Mouse (Mus musculus) liver, embryonic 11.5 days (tissue): ENCODE results near the gene Mtf2. TPM values are rescaled to one million over a fixed set of nuclear protein-coding genes. Genes with fewer than 3 reads are reported as not detected.
A peak's percentile ranks its signal among the peaks of the same experiment; 100 is the strongest.

Source experiments
- ATAC-seq: fragments of 200-750 bp; cut with Nextera tagmentation; replicated peaks from 2 replicates; pipeline ENCODE4 v1.8.0; 2017; ENCODE audit warnings: moderate number of reproducible peaks, mild to moderate bottlenecking, moderate TSS enrichment, moderate library complexity; ENCODE audit not compliant: low FRiP score
- DNase-seq: peaks from one replicate; pipeline ENCODE4 v3.0.0-alpha.2; 2017; ENCODE audit warnings: low spot score
- H3K27ac ChIP-seq: fragments of 300-500 bp; sonication (generic); 2 replicates; pipeline ENCODE4 v1.5.1; 2014; ENCODE audit warnings: mild to moderate bottlenecking, low read depth, low read length, control low read depth
- H3K27me3 ChIP-seq: fragments of 300-500 bp; sonication (generic); replicated peaks from 2 replicates; pipeline ENCODE4 v1.6.1; 2014; ENCODE audit warnings: low read length, mixed read lengths; ENCODE audit not compliant: control insufficient read depth, insufficient read depth
- H3K36me3 ChIP-seq: fragments of 300-500 bp; sonication (generic); 2 replicates; pipeline ENCODE4 v1.6.1; 2014; ENCODE audit warnings: mild to moderate bottlenecking, low read length, moderate library complexity, mixed read lengths; ENCODE audit not compliant: control insufficient read depth, insufficient read depth
- H3K4me1 ChIP-seq: fragments of 300-500 bp; sonication (generic); replicated peaks from 2 replicates; pipeline ENCODE4 v1.6.1; 2014; ENCODE audit warnings: low read length, mixed read lengths; ENCODE audit not compliant: control insufficient read depth, insufficient read depth
- H3K4me2 ChIP-seq: fragments of 300-500 bp; sonication (generic); 2 replicates; pipeline ENCODE4 v1.6.1; 2014; ENCODE audit warnings: mild to moderate bottlenecking, control low read depth, moderate library complexity
- H3K4me3 ChIP-seq: fragments of 300-500 bp; sonication (generic); 2 replicates; pipeline ENCODE4 v1.5.1; 2014; ENCODE audit warnings: low read depth, low read length, control low read depth
- H3K9ac ChIP-seq: fragments of 300-500 bp; sonication (generic); 2 replicates; pipeline ENCODE4 v1.6.1; 2014; ENCODE audit warnings: low read depth, low read length, control low read depth
- H3K9me3 ChIP-seq: fragments of 300-500 bp; sonication (generic); 2 replicates; pipeline ENCODE4 v1.6.1; 2016; ENCODE audit warnings: low read length, inconsistent platforms, mixed read lengths; ENCODE audit not compliant: control insufficient read depth
- WGBS: fragments of 180-500 bp; shearing (Covaris S2); extraction: QIAGEN DNeasy Blood & Tissue Kit; methylation state at CpG from one replicate; pipeline ENCODE4 v1.1.7; 2014; 5-methylcytosine and 5-hydroxymethylcytosine counted together
- polyA plus RNA-seq: library from polyadenylated mRNA; unstranded; fragments of >200 nt; fragmentation: Nextera tagmentation; extraction: Ambion mirVana; gene quantifications from 2 replicates; pipeline ENCODE4 v1.2.1, GENCODE M21; 2014

Gene Mtf2
- polyA plus RNA-seq, 1 experiment from 2014 or later = 98.5 TPM

DNA sequence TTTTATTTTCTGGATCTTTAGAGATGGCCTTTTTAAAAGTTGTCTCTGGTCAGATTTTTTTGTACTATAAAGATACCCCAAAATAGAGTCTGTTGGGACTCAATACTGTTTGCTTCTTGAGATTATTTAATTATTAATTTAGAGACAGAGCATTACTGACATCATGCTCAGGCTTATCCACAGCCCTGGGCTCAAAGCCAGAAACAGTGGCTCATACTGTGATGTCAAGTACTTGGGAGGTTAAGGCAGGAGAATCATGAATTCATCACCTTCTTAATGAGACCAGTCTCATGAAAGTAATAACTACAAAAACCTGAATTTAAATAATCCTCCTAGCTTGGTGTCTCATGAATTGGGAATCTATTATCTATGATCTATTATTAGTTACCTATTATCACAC is 34.7 kb downstream of the Mtf2 start:
- H3K9ac ChIP-seq = no peak overlapping the region
- no peaks in the 10 kb centered on the region for H3K4me1 ChIP-seq
- peaks cover 19% of the 10 kb centered on the region; the same call in 1 of the 2 replicates for H3K36me3 ChIP-seq

DNA sequence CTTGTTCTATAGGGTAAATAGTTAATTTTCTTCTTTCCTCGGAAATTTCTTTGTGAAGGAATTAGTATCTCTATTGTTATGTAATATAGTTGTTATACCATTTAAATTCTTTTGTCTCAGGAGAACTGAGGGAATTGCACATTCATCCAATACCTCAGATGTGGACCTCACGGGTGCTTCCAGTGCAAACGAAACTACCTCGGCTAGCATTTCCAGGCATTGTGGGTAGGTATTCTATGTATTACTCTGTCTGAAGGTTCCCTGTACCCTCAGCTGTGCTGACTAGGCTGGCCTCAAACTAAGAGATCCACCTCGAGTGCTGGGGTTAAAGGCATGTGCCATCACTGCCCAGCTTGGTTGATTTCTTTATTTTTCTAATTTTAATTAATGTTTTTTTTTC is 38.8 kb downstream of the Mtf2 start:
- no peak for DNase-seq
- Histone ChIP-seq H3K4me3 (no peak overlapping the region), H3K9me3 (no peaks in the 10 kb centered on the region), H3K9ac (no peak overlapping the region), H3K27me3 (no peaks in the 10 kb centered on the region), H3K4me2 (no peak overlapping the region), H3K27ac (no peak overlapping the region), H3K4me1 (no peaks in the 10 kb centered on the region), H3K36me3 (peaks cover 21% of the 10 kb centered on the region; the same call in 1 of the 2 replicates)
- 85% methylated on average over 5 of the region's 5 CpGs for WGBS
- ATAC-seq = no peak

More for the DNA sequence above, 34.7 kb downstream of the Mtf2 start:
- no peak for DNase-seq
- no peak overlapping the region for H3K4me3 ChIP-seq
- H3K27ac ChIP-seq = no peak overlapping the region
- H3K9me3 ChIP-seq = no peaks in the 10 kb centered on the region
- no peak for ATAC-seq
- H3K27me3 ChIP-seq = no peaks in the 10 kb centered on the region
- H3K4me2 ChIP-seq = no peak overlapping the region

- 87% methylated on average over 7 of the region's 7 CpGs for WGBS
- no peak for ATAC-seq
- no peaks in the 10 kb centered on the region for H3K27me3 ChIP-seq
- H3K9me3 ChIP-seq = no peaks in the 10 kb centered on the region
- no peaks in the 10 kb centered on the region for H3K4me1 ChIP-seq
- H3K4me3 ChIP-seq = no peak overlapping the region
- H3K36me3 ChIP-seq = peaks cover 11% of the 10 kb centered on the region; the same call in 1 of the 2 replicates
- no peak overlapping the region for H3K27ac ChIP-seq
- no peak overlapping the region for H3K4me2 ChIP-seq
- DNase-seq = no peak
- H3K9ac ChIP-seq = no peak overlapping the region
Measured at GRCm38 (mm10) chr5:108109346-108109745, 43.9 kb downstream of the Mtf2 start.

DNA sequence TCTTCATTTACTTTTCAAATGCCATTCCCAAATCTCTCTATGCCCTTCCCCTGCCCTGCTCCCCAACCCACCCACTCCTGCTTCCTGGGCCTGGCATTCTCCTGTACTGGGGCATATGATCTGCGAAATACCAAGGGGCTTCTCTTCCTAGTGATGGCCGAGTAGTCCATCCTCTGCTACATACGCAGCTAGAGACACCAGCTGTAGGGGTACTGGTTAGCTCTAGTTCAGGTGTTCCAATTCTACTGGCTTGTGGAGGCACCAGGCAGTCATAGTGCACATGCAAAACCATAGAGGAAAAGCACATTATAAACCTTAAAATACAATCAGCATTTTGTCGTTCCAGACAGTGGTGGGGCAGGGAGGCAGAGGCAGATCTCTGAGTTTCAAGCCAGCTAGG is 52.2 kb downstream of the Mtf2 start:
- Histone ChIP-seq H3K4me2 (no peak overlapping the region), H3K36me3 (peaks cover 3% of the 10 kb centered on the region; the same call in 1 of the 2 replicates), H3K4me1 (no peaks in the 10 kb centered on the region), H3K9me3 (no peaks in the 10 kb centered on the region), H3K27ac (no peak overlapping the region), H3K27me3 (no peaks in the 10 kb centered on the region), H3K4me3 (no peak overlapping the region), H3K9ac (no peak overlapping the region)
- ATAC-seq = no peak
- WGBS = 92% methylated on average over 4 of the region's 4 CpGs
- DNase-seq = no peak

- H3K4me3 ChIP-seq = no peak overlapping the region
- H3K4me1 ChIP-seq = no peaks in the 10 kb centered on the region
- H3K27me3 ChIP-seq = no peaks in the 10 kb centered on the region
- no peak for DNase-seq
- ATAC-seq = no peak
- 81% methylated on average over 9 of the region's 9 CpGs for WGBS
- H3K9me3 ChIP-seq = no peaks in the 10 kb centered on the region
- peaks cover 3% of the 10 kb centered on the region; the same call in 1 of the 2 replicates for H3K36me3 ChIP-seq
- no peak overlapping the region for H3K27ac ChIP-seq
- H3K4me2 ChIP-seq = no peak overlapping the region
- H3K9ac ChIP-seq = no peak overlapping the region
Measured at GRCm38 (mm10) chr5:108120221-108120900, 54.9 kb downstream of the Mtf2 start.

DNA sequence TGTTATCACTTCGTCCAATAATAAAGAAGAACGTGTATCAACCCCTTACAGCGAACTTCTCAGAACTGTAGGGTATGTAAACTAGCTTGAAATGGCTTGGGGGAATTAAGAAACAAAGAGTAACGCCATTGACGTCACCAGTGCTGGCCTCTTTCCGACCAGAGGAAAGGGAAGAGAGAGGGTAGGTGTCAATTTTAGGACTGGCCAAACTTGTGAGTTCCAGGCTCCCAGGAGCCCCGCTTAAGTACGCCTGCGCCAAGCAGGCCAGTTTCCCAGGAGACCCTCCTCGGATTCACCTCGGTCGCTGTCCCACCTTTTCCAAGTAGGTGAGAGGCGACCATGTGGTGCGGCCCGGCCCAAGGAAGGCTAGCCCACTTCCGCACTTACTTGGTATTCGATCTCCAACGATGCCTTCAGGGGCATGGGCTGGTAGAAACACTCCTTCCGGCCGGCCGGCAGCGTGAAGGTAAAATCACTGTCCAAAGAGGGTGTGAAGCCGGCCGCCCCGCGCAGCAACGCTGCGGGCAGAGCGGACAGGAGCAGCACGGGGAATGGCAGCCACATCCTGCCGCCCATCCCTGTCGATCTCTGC is 66.5 kb downstream of the Mtf2 start:
- Histone ChIP-seq H3K4me1 (peaks cover 7% of the 10 kb centered on the region), H3K27me3 (no peaks in the 10 kb centered on the region), H3K36me3 (peaks cover 3% of the 10 kb centered on the region; the same call in 1 of the 2 replicates), H3K9ac (peak overlapping the region; percentile 76), H3K4me2 (peak overlapping the region; percentile 79), H3K4me3 (peak overlapping the region; percentile 84), H3K9me3 (no peaks in the 10 kb centered on the region), H3K27ac (peak overlapping the region; percentile 72)
- under 1% methylated on average over 32 of the region's 32 CpGs for WGBS
- ATAC-seq (peak; percentile 55), DNase-seq (peak; percentile 36)

DNA sequence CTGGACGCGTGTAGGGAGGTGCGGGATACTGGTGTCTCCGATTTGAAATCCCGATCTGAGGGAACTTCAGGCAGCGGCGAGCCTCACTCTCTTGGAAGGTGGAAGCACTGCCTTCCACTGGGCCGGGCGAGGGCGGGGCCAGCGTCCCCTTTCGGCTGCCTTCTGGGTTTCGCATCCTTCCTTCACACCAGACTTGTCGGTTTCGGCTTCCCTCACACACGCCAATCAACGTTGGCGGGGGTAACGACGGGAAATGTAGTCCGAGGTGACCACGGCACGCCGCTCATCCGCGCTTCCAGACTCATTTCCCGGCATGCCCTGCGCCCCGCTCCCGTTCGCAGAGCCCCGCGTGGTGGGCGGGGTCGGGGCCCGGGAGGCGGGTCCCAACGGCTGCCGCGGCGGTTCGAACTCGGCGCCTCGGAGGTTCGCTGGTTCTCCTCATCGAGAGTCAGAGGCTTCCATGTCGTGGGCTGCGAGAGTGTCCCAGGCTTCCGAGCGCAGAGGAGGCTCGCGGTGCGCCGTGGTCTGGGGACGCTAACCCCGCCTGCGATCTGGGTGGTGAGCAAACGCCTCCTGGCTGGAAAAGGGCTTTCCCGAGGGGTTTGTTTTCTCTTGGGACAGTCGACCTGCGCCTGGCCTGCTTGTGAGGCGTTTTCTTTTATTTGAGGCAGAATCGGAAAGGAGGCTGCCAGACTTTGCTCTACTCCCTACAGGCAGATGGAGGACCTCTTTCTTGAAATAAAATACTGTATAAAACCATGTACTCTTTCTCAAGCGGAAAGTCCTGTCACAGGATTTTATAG is 67.2 kb downstream of the Mtf2 start, which contains the start of the genes Tmed5 and Ccdc18:
Gene Tmed5 (minus strand): TSS at position 180 of the 803 bp plus-strand sequence.
Gene Ccdc18 (plus strand): TSS at position 435 of the 803 bp plus-strand sequence.
- ATAC-seq = peak; percentile 98
- peak; percentile 96 for DNase-seq
- Histone ChIP-seq H3K36me3 (peaks cover 3% of the 10 kb centered on the region; the same call in 1 of the 2 replicates), H3K9me3 (no peaks in the 10 kb centered on the region), H3K4me1 (peaks cover 7% of the 10 kb centered on the region), H3K27ac (peak within 1 kb of the TSS; percentile 77), H3K27me3 (no peaks in the 10 kb centered on the region), H3K4me2 (peak within 1 kb of the TSS; percentile 79), H3K4me3 (peak within 1 kb of the TSS; percentile 84), H3K9ac (peak within 1 kb of the TSS; percentile 88)
- WGBS = under 1% methylated on average over 65 of the region's 65 CpGs

DNA sequence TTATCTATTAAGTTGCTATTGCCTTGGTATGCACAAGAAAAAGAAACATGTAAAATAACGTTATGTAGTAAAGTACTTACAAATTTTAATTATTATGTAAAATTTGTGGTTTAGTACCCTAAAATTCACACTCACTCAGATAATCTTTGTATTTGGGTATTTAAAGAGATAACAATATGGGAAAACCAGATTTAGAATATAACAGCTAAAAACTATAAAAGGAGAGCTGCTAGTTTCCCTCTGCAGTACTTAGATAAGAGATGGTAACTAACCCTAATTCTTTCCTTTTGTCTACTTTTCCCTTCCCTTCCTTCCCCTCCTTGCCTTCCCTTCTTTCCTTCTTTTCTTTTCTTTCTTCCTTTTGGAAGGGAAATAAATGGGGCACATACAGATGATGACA is 87.1 kb downstream of the Mtf2 start:
- no peaks in the 10 kb centered on the region for H3K9me3 ChIP-seq
- H3K4me3 ChIP-seq = no peak overlapping the region
- H3K4me2 ChIP-seq = no peak overlapping the region
- no peak overlapping the region for H3K27ac ChIP-seq
- H3K4me1 ChIP-seq = no peaks in the 10 kb centered on the region
- H3K9ac ChIP-seq = no peak overlapping the region
- 84% methylated on average over 1 of the region's 1 CpGs for WGBS
- no peaks in the 10 kb centered on the region for H3K27me3 ChIP-seq
- no peak for ATAC-seq
- H3K36me3 ChIP-seq = no peaks in the 10 kb centered on the region
- DNase-seq = no peak
